Mouse (Mus musculus): ENCODE data around the gene Adgra1.

Gene Adgra1

DNA sequence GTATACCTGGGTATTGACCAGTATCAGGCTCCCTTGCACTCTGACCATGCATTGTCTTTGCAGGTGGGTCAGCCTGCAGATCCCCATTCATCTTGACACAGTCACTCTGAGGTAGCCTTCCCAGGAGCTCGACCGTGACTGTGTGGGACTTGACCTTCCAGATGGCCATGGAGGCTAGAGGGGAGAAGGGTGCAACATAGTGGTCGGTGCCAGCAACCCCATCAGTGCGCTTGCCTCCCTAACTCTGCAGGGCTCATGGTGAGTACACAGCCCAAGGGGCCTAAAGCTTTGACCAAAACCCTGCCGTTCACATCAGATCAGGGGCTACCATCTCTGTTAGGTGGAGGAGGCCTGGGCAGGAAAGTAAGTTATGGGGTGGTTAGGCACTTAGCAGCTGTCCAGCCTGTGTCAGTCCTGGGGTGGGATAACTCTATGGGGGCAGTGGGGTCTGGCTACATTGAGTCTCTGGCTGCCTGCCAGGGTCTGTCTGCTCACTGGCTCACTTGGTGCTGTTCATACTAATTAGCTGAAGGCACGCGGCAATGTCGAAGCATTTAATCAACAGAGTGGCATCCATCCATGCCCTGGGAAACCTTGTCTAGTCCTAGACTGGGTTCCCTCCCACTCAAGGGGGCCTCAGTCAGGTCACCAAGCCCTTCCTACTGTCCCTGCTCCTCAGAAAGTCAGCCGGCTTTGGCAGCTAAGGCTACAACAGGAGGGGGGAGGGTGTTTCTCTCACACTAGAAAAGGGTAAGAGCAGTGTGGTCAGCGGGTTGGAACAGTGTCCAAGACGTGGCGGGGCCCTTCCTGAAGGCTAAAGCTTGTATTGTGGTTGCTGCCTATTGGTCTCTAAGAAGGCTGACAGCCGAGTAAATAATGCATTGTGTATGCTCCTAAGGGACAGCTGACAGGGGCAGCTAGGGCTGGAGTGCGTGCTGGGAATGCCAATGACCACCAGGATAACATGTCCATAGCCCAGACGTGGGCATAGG, 1.5 kb downstream of the Adgra1 start:
- TF ChIP-seq GATA4 (IDR thresholded peaks at IDR 0.05; ENCODE audit: insufficient replicate concordance, low read length), result no peak

DNA sequence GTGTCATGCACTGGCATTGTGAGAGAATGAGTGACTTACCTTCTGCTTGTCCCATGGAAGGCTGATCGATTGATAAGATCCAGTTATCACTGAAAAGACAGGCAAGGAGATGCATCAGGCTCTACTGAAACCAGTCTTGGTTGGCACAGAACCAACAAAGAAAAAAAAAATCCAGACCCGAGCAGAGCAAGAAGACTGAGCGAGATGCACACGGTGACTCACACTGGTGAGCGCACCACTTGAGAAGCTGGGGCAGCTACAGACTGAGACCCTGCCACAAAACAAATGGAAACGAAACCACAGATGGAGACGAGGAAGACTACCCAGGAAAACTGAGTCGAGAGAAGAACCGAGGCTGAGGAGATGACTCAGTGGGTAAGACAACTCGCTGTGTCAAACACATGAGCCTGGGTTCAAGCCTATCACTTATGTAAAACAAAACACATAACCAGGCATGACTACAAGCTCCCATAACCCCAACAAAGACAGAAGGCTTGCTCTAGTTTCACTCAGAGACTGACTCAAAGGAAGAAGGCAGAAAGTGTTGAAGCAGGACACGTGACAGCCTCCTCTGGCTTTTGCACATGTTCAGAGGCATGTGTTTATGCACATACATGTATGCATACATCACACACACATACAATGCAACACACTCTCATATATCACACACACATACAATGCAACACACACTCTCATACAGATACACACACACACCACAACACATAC, 6.6 kb downstream of the Adgra1 start:
- TF ChIP-seq GATA4 (IDR thresholded peaks at IDR 0.05; ENCODE audit: insufficient replicate concordance, low read length), result no peak

DNA sequence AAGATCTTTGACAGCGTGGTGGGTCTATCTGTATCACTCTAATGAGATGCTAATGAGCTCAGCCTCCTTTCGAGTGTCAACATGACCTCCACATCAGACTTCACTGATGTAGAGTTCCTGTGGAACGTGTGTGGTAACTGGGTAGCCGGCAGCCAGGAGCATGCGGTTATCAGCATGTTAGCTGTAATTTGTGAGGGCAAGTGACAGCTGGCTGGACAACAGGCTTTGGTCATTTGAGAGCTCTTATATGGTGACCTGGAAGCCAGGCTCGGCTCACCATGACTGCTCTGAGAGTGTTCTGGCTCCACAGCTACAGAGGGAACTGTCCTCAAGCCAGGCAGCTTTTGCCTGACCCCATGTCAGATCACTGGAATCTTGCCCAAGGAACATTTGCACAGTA, 8.4 kb downstream of the Adgra1 start:
- TF ChIP-seq GATA4 (IDR thresholded peaks at IDR 0.05; ENCODE audit: insufficient replicate concordance, low read length), result no peak

DNA sequence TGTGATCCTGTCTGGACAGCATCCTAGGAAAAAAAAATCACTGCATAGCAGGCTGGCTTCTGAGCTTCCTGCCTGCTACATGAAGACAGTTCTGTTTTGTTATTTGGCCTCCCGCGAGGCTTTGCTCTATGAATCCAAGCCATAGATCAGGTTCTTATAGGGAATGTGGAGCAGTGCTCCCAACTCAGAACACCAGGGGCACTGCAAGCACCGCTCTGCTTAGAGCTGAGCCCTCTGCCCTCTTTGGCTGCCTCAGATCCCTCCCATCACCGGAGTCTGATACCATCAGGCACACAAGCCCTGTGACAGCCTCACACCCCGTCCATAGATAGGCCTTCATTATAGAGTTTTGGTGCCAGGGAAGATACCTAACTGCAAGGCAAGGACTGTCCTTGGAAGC, 9.2 kb downstream of the Adgra1 start:
- TF ChIP-seq GATA4 (IDR thresholded peaks at IDR 0.05; ENCODE audit: insufficient replicate concordance, low read length), result no peak

DNA sequence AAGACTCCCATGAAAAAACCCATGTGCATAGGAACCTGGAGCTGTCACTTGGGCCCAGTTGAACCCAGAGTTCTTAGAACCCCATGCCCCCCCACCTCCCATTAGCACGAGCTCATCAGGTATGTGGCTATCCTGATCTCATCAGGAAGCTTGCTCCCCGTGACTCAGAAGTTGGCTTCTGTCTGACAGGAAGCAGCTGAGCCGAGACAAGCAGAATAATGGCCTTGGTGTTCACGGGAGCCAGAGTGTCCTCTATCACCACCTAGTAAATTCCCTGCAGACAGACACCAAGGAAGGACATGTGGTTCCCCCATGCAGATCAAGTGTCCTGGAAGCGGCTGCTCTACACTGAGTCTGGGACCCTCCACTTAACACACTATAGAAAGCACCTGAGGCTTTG, 9.8 kb downstream of the Adgra1 start:
- no peak for TF ChIP-seq GATA4 (IDR thresholded peaks at IDR 0.05; ENCODE audit: insufficient replicate concordance, low read length)

DNA sequence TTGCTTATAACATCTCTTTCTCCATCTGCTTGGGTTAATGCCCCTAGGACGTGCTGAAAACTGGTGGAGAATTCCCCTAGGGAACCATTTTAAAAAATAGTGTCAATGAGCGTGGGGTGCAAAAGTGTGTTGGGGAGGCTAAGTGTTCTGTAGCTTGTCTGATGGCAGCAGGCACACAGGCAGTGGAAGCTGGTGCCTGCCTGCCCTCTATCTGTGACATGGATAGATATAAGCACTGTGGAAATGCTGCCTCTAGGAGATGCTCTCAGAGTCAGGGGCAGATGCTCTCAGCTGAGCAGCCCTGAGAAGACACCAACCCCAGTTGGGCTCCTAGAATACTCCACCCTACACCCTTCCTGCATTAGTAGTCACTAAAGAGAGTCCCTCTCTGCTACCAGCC, 11.1 kb downstream of the Adgra1 start:
- TF ChIP-seq GATA4 (IDR thresholded peaks at IDR 0.05; ENCODE audit: insufficient replicate concordance, low read length), result no peak

DNA sequence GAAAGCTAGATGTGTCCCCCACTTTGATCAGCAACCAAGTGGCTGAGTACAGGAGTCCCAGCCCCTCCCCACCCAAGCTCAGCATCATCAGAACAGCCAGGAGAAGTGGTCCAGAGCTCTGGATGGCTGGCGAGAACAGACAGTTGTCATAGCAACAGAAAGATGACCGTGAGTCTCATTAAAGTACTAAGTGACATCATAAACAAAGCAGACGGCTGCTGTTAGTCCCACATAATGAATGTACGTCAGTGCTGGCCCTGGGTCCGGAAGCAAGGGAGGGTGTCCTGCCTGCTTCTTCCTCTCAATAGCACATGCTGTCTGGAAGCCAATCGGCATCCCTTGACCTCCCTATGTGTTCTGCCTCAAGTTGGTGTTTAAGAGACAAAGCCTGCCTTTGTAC, 16.2 kb downstream of the Adgra1 start:
- no peak for TF ChIP-seq GATA4 (IDR thresholded peaks at IDR 0.05; ENCODE audit: insufficient replicate concordance, low read length)

DNA sequence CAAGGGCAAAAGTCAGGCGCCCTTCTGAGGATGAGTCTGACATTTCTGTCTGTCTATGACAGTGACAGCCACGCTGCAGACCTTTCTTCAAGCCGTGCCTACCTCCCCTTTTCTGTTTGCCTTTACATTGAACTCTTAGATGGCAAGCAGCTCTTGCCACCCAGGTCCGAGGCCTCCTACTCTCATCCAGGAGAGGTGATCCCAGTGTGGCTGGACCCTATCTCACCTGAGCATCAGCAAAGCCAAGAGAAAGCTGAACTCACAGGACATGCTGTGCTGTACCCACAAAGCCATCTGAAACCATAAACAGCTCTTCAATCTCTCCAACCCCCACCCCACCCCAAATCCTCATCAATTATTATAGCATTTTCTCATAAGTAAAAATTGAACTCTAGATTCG, 16.7 kb downstream of the Adgra1 start:
- TF ChIP-seq GATA4 (IDR thresholded peaks at IDR 0.05; ENCODE audit: insufficient replicate concordance, low read length), result no peak

DNA sequence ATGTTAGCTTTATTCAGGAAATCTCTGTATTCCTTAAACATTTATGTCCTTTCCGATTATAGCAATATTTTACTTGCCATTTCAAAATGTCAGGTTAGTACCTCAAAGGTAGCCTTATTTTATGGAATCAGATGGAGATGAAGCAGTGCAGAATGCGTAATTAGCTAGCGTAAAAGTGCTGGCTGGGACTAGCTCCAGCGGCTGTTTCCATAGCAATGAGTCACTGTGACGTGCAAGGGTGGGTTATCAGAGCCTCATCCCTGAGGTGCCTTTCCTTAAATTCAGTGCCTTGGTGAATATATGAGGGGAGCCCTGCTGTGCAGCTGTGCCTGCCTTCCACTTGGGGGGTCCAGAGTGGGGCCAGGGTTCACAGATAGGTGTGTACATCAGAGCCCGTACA, 17.1 kb downstream of the Adgra1 start:
- TF ChIP-seq GATA4 (IDR thresholded peaks at IDR 0.05; ENCODE audit: insufficient replicate concordance, low read length), result no peak

DNA sequence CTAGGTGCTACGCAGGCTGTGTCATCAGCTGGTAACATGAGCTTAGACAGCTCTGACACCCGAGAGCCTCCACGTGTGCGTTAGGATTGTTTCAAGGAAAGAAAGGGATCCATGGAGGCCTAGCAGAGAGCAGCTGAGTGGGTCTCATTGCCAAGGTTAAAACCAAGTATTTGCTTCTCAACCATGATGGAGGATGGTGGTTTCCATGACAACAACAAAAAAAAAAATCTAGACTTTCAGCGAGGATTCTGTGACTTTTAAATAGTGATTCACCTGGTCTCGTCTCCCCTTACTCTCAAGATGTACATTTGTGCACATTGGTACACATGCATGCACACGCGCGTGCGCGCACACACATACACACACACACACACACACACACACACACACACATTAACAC, 21.3 kb downstream of the Adgra1 start:
- TF ChIP-seq GATA4 (IDR thresholded peaks at IDR 0.05; ENCODE audit: insufficient replicate concordance, low read length), result no peak

DNA sequence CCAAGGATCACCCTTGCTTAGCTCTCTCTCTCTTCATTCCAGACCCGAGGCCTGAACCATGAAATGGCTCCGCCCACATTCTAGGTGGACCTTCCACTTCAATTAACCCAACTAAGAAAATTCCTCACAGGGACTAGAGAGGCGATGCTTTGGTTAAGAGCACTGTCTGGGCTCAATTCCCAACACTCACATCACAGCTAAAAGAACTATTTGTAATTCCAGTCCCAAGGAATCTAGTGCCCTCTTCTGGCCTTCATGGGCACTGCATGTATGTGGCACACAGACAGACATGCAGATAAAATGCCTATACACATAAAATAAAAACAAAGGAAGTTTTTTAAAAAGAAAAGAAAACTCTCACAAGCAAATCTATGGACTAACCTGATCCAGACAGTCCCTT, 27.4 kb downstream of the Adgra1 start:
- no peak for TF ChIP-seq GATA4 (IDR thresholded peaks at IDR 0.05; ENCODE audit: insufficient replicate concordance, low read length)

DNA sequence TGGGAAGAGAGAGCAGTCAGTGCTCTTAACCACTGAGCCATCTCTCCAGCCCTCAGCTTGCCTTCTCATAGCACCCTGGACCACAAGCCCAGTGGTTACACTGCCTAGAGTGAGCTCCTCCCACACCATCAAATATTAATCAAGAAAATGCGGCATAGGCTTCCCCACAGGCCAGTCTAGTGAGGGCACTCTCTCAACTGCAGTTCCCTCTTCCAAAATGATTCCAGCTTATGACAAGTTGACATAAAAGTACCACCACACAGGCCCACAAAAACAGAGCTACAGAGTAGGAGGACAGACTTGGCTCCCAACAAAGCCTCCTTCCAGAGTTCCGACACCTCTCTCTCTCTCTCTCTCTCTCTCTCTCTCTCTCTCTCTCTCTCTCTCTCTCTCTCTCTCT, 29.1 kb downstream of the Adgra1 start:
- TF ChIP-seq GATA4 (IDR thresholded peaks at IDR 0.05; ENCODE audit: insufficient replicate concordance, low read length), result no peak

DNA sequence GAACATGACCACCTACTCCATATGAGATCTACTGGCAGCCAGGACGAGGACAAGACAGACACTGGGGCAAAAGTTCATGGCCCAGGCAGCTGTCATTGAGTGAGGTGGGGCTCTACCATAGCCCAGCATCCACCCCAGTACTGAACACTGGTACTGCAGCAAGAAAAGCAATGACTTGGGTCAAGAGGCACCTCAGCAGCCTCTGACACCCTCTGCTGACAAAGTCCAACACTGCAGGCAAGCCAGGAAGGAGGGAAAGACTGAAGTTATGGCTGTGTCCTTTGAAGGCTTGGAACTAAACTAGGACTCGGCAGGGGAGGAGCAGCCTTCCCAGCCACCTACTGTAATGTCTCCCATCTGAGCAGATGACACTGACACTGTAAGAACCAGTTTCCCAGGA, 30.3 kb downstream of the Adgra1 start:
- no peak for TF ChIP-seq GATA4 (IDR thresholded peaks at IDR 0.05; ENCODE audit: insufficient replicate concordance, low read length)

DNA sequence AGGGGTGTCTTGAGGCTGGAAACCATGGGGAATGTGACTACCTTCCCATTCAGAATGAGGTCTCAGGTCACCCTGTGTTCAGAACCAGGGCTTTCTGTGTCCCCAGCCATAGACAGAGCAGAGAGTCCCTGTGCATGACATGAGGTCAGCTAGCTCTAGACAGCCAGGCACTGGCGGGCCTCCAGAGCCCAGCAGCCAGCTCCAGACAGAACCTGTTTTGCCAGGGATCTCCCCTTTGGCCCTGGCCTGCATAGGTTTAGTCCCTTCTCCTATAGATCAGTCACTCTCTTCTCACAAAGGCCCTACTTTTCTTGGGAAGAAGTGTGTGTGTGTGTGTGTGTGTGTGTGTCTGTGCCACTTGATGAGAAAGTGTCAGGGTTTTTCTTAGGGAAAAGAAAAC, 30.9 kb downstream of the Adgra1 start:
- TF ChIP-seq GATA4 (IDR thresholded peaks at IDR 0.05; ENCODE audit: insufficient replicate concordance, low read length), result no peak

DNA sequence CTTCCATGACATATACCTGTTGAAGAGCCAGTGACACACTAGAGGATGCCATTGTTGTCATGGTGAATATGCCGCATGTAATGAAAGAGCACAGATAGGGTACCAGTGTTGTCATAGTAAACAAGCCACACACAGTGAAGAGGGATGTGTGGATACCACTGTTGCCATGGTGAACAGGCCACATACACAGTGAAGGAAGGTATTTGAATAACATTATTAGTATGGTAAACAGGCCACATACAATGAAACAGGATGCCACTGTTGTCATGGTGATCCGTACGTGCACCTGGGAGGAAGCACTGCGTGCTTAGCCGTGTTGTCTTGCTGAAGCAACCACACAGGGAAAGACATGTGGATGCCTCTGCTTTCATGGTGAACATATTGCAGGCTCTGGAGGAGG, 37.0 kb downstream of the Adgra1 start:
- no peak for TF ChIP-seq GATA4 (IDR thresholded peaks at IDR 0.05; ENCODE audit: insufficient replicate concordance, low read length)

DNA sequence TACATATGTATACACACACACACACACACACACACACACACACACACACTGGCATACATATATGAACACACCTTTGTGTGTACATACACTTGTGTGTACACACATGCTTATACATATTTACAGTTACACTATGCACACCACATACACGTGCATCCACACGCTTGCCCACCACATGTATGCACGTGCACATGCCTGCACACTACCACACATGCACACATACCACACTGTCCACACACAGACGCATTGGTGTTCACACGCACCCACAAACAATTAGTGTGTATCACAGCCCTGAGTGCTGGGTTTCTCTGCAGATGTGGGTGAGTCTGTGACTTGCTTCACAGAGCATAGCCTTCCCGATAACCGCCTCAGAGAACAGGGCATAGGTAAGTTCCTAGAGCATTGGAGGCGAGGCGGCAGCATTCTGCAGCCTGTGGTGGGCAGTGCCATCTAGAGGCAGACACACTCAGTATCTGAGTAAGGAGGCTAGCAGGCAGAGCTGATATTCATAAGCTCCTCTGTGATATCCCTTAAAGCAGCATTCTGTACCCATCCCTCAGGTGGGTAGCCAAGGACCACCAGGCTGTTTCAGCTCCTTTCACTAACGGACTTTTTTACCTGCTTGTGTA, 43.3 kb downstream of the Adgra1 start:
- TF ChIP-seq GATA4 (IDR thresholded peaks at IDR 0.05; ENCODE audit: insufficient replicate concordance, low read length), result no peak
